Mouse (Mus musculus) adrenal gland, adult 10 weeks (tissue): Measurements from ENCODE around the gene Chd6. TPM values are rescaled to one million over a fixed set of nuclear protein-coding genes. Genes with fewer than 3 reads are reported as not detected.

Source experiments
- polyA plus RNA-seq: library from polyadenylated mRNA; stranded (reverse); fragments of 350-450 nt; fragmentation: Illumina TruSeq; extraction: RNeasy Lipid Tissue Mini Kit (QIAGEN cat#74804); gene quantifications from one replicate; pipeline ENCODE4 v1.2.3, GENCODE M21; 2014; ENCODE audit warnings: low read depth, low replicate concordance

Chd6 gene
- 37.4 TPM for polyA plus RNA-seq

GRCm38 (mm10) chr2:161108933-161109371 is at the start of gene Chd6:
Gene Chd6 (minus strand): TSS chr2:161109075.

GRCm38 (mm10) chr2:160912231-160912671 is 196.6 kb downstream of the Chd6 start, which contains the start of gene Emilin3:
Gene Emilin3 (minus strand): TSS chr2:160912328.

Other genes with a start within 250 kb of the Chd6 start
- 24.3 TPM for gene Zhx3, start 236.1 kb downstream of the Chd6 start, polyA plus RNA-seq
- gene Lpin3, start 228.4 kb downstream of the Chd6 start, polyA plus RNA-seq, result 5.1 TPM
- gene Emilin3, start 196.7 kb downstream of the Chd6 start, polyA plus RNA-seq, result not detected